Mouse (Mus musculus) thymus, postnatal 25 days (tissue): ENCODE results near the gene Card10.
"Not testable (repeated sequence)": the region's sequence is repeated elsewhere in the genome, so short reads cannot be mapped to it uniquely, and the experiment has no call there.

Experiments
- DNase-seq: peaks from one replicate; pipeline ENCODE4 v3.0.0; 2022

Gene Card10

GRCm38 (mm10) chr15:78802776-78803391 lies at the start of gene Card10:
Card10 (minus strand) TSS chr15:78803042.
- DNase-seq = peak; percentile 51

GRCm38 (mm10) chr15:78851505-78852153 lies 48.8 kb upstream of the Card10 start:
- peak; percentile 88 for DNase-seq

DNA sequence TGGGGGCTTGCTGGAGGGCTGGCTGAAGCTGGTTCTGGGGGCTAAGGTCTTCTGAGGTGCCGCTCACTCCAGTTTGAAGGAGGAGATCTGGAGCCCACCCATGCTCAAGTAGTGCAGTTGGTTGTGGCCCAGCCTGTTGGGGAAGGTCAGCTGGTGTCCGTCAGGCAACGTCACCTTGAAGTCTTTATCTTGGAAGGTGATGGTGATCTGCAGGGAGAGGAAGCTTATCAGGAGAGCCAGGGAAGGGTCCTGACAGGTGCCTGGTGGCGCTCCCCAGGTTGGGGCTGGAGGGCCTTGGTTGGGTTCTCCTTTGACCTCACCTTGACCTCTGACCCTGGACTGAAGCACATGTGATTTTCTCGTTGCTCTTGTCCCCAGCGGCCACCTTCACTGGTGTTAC lies 48.1 kb upstream of the Card10 start:
- DNase-seq = no peak

GRCm38 (mm10) chr15:78850059-78850824 lies 47.4 kb upstream of the Card10 start:
- no peak for DNase-seq

DNA sequence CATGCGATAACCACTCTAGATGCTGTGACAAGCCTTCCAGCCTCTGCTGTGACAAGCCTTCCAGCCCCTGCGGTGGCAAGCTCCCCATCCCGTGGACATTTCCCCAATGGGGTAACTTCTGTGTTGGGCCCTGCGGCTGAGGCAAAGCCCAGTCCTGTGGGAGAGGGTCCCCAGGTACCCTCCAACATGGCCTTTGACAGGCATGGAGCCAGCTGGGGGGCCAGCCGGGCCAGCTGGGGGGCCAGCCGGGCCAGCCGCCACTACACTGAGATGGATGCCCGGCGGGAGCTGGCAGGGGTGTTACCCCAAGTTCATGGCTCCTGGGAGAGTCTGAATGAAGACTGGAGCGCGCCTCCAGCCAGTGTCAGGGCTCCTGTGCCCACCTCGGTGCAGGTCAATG lies 46.6 kb upstream of the Card10 start:
- no peak for DNase-seq

DNA sequence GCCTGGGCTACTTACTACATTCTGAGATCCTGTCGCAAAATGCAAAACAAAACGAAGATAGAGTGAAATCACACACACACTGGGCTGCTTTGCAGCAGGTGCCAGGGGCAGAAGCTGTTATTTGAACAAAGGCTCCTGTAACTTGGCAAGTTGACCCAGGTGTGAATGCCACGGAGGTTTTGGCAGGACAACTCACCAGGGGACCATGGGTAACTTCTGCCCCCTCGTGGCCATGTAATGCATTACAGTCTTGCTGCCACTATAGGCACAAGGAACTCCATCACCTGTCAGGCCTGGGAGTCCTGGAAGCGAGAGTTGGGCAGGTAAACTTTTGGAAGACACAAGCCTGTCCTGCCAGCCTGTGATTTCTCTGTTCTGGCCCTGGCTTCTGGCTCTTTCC lies 45.6 kb upstream of the Card10 start:
- peak; percentile 87 for DNase-seq

GRCm38 (mm10) chr15:78846805-78847204 lies 44.0 kb upstream of the Card10 start:
- not testable (repeated sequence) for DNase-seq

DNA sequence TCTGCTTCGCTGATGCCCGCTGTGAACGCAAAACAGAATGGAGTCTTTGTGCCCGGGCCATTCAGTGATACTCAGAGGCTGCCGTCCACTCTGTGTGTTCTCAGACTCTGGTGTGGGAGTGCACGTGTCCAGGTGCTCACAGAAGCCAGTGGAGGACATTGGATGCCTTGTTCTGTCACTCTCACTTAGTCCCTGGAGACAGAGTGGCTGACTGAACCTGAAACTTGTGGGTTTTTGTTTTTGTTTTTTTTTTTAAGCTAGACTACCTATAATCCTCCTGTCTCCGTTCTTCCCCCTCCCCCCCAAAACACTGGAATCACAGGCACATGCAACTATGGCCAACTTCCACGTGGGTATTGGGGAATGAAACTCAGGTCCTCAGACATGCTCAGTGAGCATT lies 43.5 kb upstream of the Card10 start:
- no peak for DNase-seq

DNA sequence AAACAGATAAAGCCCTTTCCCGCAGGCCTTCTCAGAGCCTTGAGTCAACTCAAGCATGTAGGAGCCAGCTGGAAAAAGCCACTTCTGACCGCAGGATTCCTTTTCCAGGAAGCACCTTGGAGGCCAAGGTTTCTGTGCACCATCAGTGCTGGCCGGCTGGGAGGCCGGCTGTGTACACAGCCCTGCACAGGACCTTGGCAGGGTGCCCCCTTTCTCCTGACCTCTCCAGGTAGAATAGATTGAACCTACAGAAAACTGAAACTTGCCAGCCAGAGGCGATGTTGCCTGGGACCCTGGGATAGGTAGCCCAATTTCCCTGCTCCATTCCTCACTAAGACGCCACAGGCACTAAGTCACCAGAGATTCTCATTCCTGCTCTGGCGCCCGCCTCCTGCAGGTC lies 43.0 kb upstream of the Card10 start:
- DNase-seq = no peak

GRCm38 (mm10) chr15:78845321-78845720 lies 42.5 kb upstream of the Card10 start:
- DNase-seq = no peak

DNA sequence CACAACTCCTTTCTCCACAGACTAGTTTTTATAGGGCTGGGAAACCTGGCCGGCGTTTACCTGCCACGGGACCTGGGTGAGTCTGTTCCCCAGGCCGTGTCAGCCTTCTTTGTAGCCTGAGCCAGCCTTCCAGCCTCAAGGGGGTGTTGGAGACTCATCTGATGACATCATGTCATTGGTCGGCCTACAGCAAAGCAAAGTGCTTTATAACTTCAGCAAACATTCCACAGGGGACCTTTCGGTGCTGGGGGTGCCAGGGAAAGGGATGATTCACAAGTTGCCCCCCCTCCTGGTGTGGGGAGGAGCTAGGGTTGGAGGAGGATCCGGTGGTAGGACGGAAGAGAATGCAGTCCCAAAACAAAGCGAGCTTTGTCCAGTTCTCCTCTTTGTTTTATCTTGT lies 41.9 kb upstream of the Card10 start:
- no peak for DNase-seq

DNA sequence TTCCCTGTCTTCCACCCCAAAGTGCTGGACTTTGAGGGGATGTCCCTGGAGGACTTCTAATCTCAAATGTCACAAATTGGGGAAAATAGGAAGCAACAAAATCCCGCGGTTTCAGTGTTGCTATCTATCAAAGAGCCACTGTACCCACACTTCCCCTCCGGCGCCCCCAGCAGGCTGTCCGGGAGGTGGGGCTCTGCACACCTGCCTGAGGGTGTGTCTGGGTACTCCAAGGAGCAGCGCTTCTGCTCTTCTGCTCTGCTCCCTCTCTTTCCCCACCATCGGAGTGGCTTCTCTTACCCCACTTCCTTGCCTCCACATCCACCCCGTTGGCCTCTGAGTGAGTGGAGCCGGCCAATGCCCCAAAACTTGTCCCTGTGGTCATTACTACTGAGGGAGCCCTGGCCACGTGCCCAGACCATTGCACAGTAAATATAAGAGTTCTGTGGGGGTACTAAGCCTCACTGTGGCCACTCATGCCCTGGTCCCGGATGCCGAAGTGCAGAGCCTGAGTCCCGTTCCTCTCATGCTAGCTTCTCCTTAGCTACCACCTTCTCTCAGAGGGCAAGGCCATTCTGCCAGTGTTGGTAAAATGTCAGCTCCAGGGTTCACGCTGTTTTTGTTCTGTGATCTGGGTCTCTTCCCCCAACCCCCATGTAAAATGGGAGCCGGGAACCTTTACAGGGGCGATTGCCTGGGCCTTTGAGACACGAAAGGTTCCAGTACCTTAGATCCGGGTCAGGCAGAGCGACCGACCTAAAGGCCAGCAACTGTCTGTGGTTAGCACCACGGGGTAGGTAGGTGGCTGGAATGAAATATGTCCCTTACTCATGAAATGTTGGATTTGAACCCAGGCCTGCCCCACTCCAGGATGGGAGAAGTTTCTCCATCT lies 41.0 kb upstream of the Card10 start:
- DNase-seq = peak; percentile 79

DNA sequence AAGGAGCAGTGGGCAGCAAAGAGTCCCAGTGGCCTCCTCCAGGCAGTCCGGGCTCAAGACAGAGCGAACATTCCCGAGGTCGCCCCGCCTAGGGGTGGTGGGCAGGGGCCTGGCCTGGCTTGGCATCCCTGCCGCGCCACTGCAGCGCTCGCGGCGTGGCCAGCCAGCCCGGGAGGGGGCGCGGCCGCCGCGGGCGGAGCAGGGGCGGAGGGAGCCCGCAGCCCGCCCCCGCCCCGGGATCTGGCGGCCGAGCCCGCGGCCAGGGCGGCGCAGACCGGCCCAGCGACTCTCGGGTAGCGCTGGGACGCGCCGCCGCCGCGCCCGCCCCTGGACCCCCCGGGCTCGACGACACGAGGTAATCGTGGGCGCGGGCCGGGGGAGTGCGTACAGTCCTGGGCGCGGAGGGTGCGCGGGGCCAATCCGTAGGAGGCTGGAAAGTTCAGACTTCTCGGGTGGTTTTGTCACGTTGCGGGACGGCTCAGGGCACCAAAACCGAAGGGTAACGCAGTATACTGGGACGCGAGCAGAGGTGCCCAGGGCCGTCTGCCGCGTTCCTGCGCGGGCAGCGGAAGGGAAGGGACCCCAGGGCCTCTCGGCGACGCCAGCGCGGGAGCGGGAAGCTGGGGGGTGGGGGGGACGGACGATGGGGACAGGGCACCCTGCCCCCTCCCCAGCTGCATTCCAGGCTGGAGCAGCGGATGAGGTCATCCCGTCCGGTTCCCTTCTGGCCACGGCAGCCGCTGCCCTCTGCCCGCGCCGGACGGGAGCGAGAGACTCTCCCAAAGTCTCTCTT lies 39.7 kb upstream of the Card10 start, which contains the start of gene Cdc42ep1:
Gene Cdc42ep1 (plus strand): TSS at position 254 of the 793 bp plus-strand sequence.
- DNase-seq = no peak

- no peak for DNase-seq
These were observed 38.4 kb upstream of the Card10 start for GRCm38 (mm10) chr15:78841161-78841790.

GRCm38 (mm10) chr15:78840751-78841150 lies 37.9 kb upstream of the Card10 start:
- no peak for DNase-seq

DNA sequence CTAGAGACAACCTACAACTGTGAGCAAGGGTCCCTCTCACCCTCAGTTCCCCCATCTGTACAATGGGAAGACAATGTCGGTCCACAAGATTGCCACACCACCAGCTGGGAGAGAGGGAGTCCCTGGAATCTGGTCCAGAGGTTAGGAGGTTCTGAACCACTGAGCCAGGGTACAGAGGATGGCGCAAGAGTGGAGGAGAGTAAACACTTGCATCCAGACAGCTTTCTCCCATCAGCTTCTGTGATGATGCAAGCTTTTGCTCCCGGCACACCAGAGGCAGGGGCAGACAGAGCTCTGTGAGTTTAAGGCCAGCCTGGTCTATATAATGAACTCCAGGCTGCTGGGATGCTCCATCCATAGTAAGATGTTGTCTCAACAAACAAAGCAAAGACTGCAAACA lies 37.4 kb upstream of the Card10 start:
- no peak for DNase-seq

- DNase-seq = no peak
These were observed 36.9 kb upstream of the Card10 start for GRCm38 (mm10) chr15:78839744-78840143.

DNA sequence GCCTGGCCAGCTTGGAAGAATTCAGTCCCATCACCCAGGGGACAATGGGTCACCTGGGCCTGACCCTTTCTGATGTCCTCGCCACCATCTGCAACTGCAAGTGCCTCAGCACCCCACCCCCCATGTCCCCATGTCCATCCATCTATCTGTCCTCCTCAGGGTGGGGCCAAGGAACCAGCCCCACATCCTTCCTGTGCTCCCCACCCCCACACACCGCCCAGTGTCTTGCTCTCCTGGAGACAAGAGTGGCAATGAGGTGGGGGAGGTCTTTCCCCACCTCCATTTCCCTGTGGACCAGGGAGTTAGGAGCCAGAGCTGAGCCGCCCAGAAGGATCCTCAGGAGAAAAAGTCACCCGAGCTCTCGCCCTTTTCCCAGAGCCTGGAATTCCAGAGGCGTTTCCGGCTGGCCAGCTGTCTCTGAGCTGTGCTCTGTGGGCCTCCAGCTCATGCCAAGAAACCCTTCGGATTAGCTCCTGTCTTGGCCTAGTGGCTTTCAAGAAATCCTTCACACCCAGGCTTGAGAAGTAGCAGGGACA lies 33.3 kb upstream of the Card10 start:
- no peak for DNase-seq

DNA sequence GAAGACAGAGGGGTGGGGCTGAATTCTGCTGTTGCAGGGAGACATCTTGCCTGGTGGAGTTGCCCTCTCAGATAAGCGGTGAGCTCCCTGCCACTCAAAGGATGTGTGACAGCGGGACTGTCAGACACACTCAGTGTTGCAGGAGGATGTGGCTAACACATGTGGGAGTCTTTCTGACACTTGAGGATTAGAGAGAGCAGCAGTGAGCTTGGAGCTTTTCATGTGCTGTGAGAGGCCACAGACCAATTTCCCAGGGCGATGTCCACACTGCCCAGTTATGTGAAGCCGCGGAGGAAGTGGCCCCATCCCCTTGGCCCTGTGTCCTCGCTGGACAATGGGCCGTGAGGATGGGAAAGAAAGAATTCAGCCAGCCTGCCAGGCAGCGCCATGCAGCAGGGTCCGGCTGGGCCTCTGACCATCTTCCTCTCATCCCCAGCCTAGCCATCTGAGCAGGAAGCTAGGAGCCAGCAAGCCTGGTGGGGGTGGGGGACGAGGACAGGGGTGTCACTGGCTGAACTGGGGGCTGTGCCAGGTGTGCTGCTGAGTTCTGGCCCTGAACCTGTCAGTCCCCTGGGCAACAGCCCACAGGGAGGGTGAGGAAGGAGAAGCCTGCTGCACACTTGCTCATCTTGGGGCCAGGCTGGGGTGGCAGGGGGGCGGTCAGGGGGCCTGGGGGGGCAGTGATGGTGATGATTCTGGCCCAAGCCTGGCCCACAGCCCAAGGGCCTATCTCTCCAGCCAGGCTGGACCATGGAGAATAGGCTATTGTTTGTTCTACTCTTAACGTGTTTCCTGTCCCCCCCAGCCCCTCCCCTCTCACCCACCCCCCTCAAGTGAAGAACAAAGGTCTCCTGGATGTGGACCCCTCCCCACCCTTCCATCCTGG lies 32.6 kb upstream of the Card10 start:
- DNase-seq = peak; percentile 38
